Mouse (Mus musculus): Measurements from ENCODE around the gene Qsox1.

Gene Qsox1

DNA sequence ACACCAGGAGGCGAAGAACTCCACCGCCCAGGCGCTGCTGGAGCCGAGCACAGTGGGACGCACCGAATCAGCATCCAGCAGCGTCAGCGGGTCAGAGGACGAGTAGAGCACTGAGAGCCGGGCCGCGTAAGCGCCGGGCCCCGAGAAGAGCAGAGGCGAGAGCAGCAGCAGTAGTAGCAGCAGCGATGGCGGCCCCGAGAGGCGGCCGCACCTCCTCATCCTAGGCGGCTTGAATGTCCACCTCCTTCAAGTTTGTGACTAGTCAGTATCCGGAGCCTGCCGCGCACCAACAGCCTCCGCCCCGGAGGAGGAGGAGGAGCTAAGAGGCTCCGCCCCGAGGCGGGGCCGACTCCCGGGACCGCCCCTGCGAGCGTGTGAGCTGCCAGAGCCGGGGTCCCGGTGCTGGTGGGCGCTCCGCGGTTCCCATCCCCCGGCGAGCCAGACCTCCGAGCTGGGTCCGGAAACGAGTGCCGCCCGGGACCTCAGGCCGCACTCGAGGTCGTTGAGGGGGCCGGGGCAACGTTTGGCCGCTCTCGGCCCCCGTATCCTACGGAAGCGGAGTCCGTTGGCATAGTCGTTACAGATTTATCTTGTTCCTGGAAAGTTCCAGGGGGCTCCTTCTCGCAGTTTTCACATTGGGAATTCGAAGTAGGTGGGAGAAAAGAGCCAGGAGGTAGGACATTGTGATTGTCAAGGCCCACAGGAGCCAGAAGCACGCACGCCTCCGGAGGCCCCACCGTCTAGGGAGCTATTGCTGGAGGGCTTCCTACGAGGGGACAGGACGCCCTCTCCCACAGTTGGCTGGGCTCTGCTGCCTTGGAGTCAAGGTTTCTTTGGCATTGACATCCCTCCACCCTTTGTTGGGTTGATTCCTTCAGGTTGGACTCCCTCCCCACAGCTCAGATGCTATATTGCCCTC lies at the start of gene Qsox1:
TSS of gene Qsox1 (minus strand) at position 309 of the 919 bp plus-strand sequence.
- peak; percentile 66 for DNase-seq (ENCODE audit: low read depth, low spot score)

DNA sequence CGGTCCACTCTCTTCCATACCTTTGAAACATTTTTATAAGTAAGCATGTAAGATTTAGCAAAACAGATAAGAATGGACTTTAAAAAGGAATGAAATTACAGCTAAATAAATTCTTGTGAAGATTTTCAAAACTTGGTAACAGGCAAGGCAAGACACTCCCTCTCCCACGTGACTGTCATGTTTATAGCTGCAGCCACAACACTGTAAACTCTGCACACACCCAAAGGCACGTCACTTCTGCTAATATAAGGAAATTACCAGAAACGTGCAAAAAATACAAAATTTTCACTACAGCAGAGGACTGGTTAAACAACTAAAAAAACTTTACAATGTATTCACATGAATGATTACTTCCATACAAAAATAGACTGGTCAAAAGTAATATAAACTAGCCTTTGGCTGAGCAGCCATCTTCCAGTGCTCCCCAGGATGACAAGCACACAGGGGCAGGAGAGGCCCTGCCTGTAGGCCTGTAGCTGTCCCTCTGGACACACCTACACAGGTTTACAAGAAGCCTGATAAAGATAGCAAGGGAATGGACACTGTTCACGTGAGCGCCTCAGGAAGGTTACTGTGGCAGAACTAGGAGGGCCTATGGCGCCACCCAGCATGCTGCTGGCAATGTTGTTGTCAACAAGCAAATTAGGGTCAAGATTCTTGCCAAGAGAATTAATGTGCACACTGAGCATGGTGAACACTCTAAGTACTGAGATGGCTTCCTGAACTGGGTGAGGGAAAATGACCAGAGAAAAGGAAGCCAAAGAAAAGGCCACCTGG lies 42.4 kb upstream of the Qsox1 start:
- no peak for DNase-seq (ENCODE audit: low read depth, low spot score)

DNA sequence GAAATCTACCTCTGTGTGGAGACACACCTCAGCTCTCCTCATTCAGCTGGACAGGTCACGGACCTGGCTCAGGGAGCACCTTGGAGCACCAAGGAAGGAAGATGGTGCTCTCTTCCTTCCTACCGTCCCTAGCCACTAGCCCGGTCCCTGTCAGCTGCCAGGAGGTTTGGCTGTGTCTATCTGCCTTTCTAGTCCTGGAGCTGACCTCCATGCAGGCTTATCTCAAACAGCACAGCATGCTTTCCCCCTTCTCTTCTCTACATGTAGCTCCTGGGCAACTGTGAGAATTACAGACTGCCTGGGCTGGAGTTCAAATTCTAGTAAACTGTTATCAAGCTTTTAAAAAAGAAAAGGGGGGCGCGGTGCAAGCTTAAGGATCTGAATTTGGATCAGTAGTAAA lies 40.3 kb upstream of the Qsox1 start:
- DNase-seq (ENCODE audit: low read depth, low spot score): no peak

DNA sequence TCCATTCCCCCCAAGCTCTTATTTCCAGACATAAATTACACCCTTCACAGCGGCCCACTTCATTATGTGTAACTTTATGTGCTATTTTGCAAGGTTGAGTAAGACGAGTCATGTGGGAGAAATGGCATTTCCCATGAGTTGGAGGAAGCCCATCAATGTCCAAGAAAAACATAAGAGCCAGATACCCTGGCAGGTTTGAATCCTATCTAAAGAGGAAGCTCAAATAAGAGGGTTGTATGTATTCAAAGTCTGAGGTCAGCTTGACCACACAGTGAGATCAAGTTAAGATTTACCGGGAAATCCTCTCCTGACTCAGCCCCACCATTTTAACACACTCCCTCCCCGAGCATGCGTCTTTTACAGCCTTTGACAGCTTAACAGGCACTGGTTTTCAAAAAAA lies 31.5 kb upstream of the Qsox1 start:
- DNase-seq (ENCODE audit: low read depth, low spot score): no peak

DNA sequence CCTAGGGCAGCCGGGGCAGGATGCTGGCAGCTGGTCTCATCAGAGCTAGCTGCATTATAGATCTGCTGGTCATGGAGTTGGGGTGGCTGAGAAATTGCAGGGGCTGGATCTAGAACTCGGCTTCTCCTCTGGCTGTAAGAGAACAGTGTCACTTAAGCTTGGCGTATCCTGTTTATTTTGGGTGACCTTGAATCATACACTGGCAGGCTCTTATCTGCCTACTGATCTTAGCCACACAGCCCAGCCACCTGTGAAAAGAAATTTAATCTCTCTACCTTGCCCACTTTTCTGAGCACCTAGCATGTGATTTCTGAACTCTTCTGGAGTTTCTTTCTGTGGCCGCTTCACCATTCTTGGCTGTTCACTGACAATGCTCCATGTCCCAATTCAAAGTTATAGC lies 30.8 kb upstream of the Qsox1 start:
- DNase-seq (ENCODE audit: low read depth, low spot score): no peak

DNA sequence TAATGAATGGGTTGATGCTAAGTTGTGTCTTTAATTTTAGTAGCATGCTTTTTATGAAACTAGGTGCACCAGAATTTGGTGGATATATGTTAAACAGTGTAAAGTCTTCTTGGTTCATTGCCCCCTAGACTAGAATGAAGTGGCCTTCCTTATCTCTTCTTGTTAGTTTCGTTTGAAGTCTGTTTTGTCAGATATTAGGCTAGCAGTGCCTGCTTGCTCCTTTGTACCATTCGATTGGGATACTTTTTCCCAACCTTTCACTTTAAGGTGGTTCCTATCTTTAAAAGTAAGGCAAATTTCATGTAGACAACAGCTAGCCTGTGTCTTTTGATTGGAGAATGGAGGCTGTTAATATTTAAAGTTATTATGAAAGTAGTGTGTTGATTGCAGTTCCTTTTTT lies 23.0 kb upstream of the Qsox1 start:
- DNase-seq (ENCODE audit: low read depth, low spot score): no peak

DNA sequence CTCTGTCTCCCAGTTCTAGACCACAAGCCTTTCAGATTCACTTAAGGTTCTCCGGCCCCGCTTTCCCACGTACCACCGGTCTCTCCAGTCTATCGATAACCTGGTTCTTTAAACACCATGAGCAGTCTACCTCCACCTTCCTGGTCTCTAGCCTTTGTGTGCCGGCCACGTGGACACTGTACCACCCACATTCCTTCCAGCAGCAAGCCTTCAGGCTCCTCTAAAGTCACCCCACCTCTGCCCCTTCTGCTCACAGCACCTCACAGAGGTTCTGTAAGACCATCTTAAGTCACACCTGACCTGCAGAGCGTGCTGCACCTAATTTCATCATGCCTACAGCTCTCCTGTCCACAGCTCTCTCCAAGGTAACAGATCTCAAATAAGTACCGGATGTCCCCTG lies 20.9 kb upstream of the Qsox1 start:
- no peak for DNase-seq (ENCODE audit: low read depth, low spot score)

DNA sequence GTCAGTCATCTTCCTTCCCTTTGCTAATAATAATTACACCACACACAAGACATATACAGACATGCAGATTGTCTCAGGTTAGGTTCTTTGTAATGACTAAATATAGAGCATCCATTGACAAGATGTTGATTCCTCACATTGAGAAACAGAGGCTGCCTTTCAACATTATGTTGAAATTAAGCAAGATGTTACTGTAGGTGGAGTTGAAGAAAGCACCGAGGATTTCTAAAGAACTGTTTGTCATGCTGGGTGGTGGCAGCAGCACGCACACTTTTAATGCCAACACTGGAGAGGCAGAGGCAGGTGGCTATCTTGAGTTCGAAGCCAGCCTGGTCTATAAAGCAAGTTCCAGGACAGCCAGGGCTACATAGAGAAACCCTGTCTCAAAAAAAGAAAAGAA lies 19.3 kb upstream of the Qsox1 start:
- no peak for DNase-seq (ENCODE audit: low read depth, low spot score)

DNA sequence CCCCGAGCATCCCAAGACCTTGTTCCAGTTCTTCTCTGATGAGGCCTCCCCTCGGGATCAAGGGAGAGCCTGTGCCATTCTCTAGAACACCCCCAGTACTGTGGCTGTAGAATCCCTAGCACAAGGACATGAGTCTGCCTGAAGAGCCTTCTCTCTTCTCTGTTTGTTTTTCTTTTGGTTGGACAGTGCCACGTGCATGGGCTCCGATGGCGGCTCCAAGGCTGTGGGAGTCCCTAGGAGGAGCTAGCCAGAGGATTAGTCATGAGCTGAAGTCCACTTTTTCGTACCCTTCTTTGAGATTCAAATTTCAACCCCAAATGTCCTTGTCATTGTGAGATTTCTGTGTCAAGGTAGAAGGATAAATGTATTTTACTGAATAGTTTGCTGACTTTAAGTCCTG lies 18.2 kb upstream of the Qsox1 start:
- DNase-seq (ENCODE audit: low read depth, low spot score): no peak

DNA sequence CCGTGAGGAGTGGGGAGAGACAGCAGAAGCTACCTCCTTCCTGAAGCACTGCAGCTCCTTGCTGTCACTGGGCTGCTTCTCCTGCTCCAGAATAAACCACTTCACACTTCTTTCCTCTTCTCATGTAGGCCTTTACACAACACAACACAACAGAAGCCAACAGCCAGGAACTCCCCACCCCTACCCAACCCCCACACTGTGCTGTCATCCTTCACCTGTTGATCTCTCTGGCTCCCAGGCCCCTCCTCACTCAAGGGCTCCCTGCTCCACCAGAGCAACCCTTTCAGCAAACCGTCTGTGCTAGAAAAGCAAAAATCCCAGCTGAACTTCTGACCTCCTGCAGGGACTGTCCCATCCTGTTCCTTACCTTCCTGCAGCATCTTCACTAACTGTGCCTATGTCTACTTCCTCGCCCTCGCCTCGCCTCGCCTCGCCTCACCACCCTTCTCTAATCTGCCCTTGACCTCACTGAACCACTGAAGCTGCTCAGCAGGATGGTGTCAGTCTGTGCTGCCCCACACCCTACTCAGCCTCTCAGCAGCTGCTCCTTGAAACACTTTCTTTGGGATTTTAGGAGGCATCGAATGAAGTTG lies 15.1 kb upstream of the Qsox1 start:
- DNase-seq (ENCODE audit: low read depth, low spot score): no peak

DNA sequence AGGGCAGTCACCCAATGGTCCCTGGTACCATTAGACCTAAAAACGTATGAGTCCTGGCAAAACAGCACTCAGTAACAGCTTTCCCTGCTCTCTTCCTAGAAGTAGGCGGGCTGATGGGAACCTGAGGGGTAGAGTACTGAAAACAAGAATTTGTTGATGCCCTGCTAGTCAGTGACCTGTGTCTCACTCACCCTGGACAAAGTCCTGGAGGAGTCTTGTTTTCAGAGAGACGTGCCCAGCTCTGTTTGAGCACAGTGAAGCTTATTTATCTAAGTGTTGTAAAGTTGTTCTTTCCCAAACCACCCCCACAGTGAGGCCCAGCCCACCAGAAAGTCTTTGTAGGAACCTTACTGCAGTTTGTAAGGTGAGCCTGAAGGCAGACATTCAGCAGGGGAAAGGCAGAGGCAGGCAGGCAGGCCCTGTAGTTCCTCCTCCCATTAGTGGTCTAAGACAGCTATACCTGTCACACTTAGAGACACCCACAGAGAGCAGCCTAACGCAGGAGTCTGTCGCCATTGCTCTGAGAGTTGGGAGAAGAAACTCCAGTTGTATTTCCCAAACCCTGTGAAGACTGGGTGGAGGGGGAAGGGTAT lies 14.2 kb upstream of the Qsox1 start:
- DNase-seq (ENCODE audit: low read depth, low spot score): no peak

DNA sequence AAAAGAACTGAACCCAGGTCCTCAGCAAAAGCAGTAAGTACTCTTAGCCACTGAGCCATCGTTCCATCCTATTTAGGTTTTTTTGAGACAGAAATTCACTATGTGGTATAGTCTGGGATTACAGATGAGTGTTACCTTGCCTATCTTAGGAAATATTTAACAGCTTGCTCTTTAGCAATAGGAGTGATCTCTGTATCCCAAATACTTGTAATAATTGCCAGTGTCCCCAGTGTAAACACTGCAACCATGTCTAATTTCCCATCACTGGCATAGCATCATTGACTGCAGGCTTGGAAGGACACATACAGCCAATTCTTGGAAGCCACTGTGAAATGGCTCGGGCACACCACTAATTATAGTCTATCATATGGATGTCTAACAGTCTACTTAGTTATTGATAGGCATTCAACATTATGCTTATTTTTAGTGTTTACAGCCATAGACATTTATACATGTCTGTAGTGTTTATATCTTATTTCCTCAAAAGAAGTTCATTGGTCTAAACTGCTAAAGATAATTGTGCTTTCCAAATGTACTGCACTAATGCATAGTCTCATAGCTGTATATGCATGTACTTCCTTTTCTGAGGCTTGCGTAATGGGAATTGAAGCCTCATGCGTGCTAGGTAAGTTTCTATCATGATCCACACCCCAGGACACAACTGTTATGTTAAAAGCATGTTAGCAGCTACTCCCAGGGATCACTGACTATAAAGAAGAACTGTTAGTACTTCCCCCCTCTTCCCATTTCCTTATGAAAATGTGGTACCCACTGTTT lies 13.4 kb upstream of the Qsox1 start:
- DNase-seq (ENCODE audit: low read depth, low spot score): no peak

DNA sequence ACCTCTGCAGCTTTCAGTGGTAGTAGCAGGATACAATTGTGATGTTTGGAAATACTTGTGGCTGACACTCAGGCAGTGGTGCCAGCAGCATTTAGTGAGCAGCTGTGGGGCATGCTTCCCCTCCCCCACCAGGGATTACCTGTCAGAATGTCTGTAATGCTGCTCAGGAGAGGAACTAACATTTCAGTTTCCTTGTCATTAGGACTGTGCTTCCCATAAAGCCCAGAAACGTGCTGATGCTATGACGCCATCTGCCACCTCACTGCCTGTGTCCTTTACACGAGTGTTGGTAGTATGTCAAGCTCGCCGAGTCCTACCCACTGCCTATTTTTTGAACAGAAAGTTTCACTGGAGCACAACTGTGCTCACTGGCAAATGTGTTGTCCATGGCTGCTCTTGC lies 8.0 kb upstream of the Qsox1 start:
- no peak for DNase-seq (ENCODE audit: low read depth, low spot score)

DNA sequence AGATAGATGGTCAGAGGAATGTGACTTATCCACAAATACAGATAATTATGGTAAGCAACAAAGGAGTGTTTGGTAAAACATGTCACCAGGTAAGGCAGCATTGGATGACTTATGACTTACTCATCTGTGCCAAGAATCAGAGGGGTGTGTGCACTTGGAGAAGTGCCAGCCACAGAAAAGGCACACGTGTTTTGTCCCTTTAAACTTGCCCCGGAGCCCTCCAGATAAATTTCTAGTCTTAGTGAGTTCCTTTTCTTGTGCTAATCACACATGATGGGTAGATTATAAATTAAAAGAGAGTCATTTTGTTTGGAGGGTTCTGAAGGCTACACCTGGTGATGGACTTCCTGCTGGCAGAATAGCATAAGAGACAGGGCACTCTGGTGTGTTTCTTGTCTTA lies 3.5 kb upstream of the Qsox1 start:
- DNase-seq (ENCODE audit: low read depth, low spot score): no peak

DNA sequence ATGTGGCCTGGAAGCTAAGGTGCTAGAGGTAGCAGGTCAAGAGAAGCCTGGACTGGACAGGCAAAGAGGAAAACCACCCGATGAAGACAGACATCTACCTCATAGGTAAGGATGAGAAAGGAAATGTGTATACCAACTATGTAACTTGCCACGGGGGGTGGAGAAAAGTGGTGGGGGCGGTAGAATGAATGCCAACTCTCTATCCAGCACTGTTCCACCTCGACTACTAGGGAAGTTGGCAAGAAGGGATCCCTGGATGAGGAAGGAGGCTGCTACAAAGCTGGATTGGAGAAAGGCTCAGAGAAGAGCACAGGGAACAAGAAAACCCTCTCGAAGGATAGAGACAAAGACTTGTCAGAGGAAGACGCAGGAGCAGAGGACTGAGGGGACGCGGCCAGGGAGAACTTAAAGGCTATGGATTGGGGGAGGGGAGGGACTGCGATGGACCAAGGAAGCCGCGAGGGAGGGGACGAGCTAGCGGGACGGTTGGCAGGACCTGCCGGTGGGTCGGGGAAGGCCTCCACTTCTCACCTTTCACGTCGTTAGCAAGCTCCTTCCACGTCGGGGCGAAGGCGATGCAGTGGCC lies 601 bp downstream of the Qsox1 start:
- peak; percentile 4 for DNase-seq (ENCODE audit: low read depth, low spot score)

DNA sequence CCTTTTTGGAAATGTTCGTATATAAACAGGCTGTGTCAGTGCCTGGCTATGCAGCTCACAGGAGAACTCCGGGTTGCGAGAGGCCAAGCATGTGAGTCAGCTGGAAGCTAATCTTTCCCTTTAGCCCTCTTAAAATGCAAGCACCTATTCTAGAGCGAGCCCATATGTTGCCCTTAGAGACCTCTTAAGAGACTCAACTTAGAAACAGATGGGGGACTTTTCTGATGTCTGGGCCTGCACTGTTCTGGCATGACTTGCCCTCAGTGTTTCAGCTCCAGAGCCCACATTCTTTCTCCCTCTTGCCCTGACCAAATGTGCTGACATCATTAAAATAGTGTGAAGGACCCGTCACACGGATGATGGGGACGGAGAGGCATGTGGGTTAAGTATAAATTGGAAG lies 2.1 kb downstream of the Qsox1 start:
- DNase-seq (ENCODE audit: low read depth, low spot score): no peak

DNA sequence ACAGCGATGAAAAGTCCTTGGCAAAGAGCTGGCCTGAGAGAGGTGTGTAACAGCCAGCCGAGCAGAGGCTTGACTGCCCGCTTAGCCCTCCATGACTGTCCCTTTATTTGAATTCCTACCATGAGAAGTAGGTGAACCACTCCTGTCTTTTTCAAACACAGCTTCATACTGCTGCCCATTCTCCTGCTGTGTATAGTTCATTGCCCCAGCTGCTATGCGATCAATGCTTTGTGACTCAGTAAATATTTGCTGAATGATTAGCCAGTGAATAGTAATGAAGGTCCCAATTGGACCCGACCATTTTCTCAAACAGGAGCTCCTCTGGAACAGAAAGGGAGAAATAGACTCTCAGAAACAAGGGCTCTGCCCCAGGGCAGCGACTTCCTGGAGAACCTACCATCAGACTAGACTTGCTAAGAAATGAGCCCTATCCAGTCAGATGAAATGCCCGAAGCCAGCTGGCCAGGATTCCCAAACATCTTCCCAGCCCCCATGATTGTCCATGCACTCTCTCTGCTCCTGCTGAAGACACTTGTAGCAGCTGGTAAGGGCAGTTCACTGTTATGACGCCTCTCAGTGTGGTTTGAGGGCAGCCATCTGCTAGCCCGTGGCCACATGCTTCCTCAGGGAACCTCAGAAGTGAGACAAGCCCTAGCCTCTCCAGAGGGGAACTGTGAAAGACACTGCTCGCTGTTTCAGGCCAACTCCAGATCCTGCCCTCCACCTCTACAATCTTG lies 2.8 kb downstream of the Qsox1 start:
- DNase-seq (ENCODE audit: low read depth, low spot score): no peak

DNA sequence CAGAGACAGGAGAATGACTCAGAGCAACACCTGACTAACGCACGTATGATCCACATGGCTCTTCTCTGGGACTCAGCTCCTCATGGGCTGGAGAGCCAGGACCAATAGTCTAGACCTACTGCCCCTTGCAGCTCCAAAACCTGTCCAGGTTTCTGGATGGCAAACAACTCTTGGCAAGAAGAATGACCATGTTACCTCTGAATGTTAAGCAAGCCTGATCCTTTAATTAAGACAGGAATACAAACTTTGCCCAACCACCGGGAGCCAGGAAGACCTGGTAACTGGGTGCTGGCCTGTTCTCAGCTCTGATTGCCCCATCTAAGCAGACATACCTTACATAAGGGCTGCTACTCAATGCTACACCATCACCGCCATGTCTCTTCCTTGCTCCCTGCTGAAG lies 4.4 kb downstream of the Qsox1 start:
- DNase-seq (ENCODE audit: low read depth, low spot score): no peak

DNA sequence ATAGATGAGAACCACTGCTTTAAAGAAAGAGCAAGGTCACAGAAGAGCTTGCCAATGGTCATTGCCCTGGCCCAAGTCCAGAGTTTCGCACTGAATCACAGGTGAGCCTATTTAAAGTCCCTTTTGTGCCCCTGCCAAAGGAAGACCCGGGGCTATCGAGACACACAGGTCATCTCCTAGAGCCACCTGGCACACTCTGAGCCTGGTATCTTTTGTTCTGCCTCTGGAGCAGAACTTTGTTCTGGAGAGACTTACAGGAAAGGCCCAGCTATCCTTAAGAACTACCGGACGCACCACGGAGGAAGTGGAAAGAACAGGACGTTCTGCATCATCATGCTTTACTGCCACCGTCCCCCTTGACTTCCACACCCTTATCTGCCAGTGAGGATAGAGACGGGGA lies 7.1 kb downstream of the Qsox1 start:
- DNase-seq (ENCODE audit: low read depth, low spot score): no peak

All from brain, embryonic 18.5 days (tissue).